Mouse (Mus musculus): ENCODE results near the gene Slmap.
"Not testable (repeated sequence)": the region's sequence is repeated elsewhere in the genome, so short reads cannot be mapped to it uniquely, and the experiment has no call there.

The Slmap gene

DNA sequence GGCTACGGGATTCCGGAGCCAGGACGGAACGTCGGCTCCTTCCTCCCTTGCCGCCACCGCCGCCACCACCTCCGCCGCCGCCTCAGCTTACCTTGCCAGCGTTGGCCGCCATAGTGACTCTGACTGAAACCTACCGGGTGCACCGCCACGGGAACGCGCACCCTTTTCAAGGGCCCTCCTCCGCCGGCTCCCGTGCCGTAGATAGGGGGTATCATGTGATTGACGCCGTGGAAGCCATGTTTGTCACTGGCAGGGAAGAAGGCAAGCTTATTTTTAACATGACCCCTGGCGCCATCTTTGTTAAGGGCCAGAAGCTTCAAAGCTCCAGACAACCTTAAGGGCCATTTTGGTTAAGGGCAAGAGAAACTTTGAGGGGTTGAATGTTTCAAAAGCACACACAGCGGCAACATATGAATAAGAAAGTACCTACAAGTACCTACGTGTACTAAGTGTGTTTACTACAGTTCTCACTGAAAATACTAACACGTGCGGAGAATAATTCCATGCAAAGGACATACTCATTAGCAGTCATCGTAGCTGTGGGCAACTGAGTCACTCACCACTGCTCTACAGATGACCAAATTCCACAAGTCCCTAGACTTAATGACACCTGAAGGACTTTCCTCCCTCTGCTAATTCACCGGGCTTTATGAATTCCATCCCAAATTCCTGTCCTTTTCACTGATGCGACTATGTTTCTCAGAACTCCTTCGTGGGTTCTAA is at the start of gene Slmap:
Gene Slmap (minus strand): TSS at position 175 of the 723 bp plus-strand sequence.
- peak; percentile 98 for DNase-seq (ENCODE audit: extremely low spot score, low read depth, low spot score)

GRCm38 (mm10) chr14:26583645-26584044 is 48.9 kb upstream of the Slmap start:
- no peak for DNase-seq (ENCODE audit: extremely low spot score, low read depth, low spot score)

DNA sequence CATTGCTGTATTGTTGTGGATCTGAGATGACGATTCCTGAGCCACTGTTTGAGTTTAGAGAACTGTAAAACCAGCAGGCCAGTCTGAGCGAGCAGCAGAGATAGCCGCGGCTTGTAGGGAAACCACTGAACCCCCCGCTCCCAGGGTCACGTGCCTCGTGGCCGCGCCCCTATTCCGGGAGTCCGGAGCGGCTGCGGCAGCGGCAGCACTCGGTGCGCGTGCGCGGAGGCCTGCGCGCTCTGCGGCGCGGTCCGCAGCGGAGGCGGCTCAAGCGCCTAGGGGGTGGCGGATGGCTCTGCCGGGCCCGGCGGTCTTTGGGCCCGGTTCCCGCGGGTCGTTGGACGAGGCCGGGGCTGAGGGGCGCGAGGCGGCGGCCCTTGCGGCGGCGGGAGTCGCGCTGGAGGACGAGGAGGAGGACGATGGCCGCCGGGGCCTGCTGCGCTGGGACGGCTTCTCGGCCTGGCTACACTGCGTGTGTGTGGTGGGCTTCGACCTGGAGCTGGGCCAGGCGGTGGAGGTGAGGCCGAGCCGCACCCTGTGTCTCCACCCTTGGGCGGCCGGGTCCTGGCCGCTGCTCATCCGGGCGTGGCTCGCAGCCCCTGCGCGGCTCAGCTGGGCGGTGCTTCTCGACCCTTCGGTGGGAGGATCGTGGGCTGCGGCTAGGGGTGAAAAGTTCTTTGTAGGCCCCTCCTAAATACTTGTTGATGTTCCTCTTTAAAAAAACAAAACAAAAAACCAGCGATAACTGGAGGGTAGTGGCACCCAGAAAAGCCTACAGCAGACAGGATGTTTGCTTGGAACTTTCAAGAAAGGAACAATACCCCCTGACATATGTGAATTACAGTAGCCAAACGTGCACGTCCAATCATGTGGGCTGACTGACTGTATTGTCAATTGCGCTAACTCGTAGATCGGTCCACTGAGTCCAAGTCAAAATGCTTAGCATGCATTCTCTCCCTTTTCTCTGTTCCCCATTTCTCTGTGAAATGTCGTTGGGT is 44.9 kb upstream of the Slmap start:
- peak; percentile 35 for DNase-seq (ENCODE audit: extremely low spot score, low read depth, low spot score)

- DNase-seq (ENCODE audit: extremely low spot score, low read depth, low spot score), result no peak
Measured at GRCm38 (mm10) chr14:26578791-26579191, 44.1 kb upstream of the Slmap start.

- no peak for DNase-seq (ENCODE audit: extremely low spot score, low read depth, low spot score)
Measured at GRCm38 (mm10) chr14:26576255-26576780, 41.6 kb upstream of the Slmap start.

DNA sequence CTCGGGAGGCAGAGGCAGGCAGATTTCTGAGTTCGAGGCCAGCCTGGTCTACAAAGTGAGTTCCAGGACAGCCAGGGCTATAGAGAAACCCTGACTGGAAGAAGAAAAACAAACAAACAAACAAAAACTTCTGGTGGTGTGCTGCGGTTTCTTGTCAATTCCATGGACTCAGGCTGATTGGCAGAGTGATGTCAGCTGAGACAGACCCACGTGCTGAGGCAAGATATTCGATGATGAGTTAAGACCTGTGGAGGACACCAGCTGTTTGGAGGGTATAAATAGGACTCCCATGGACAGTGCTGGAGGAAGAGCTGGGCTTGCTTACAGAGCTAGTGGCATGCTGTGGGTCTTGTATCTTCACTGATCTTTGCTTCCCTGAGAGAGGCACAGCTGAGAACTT is 38.8 kb upstream of the Slmap start, which contains the start of gene Dennd6a:
Gene Dennd6a (plus strand): TSS at position 301 of the 400 bp plus-strand sequence.
- not testable (repeated sequence) for DNase-seq (ENCODE audit: extremely low spot score, low read depth, low spot score)

DNA sequence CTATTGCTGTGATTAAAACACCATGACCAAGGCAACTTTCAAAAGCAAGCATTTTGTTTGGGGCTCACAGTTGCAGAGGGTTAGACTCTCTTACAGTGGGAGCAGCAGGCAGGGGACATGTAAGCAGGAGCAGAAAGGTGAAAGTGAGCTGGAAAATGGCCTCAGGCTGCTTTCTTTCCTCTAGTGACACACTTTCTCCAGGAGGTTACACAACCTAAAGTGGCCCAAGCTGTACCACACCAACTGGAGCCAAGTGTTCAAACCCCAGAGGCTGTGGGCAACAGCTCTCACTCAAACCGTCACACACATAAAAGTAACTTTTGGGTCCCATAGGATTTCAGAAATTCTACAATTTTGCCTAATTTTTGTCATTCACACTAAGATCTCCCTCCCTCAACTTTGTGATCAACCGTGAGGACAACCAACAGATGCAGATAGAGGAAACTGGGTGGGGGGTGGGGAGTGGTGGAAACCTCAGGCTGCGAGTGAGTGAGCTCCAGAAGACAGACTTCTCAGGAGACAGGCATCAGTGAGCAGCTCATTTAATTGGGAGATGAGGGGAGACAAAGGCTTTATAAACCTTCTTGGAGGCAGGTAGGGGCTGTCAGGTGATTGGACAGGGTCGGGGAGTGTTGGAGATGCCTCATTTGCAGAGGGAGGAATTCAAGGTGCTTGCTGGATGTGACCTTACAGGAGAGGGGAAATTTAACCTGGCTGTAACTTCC is 37.4 kb upstream of the Slmap start:
- no peak for DNase-seq (ENCODE audit: extremely low spot score, low read depth, low spot score)

- no peak for DNase-seq (ENCODE audit: extremely low spot score, low read depth, low spot score)
Measured at GRCm38 (mm10) chr14:26569880-26570279, 35.1 kb upstream of the Slmap start.

DNA sequence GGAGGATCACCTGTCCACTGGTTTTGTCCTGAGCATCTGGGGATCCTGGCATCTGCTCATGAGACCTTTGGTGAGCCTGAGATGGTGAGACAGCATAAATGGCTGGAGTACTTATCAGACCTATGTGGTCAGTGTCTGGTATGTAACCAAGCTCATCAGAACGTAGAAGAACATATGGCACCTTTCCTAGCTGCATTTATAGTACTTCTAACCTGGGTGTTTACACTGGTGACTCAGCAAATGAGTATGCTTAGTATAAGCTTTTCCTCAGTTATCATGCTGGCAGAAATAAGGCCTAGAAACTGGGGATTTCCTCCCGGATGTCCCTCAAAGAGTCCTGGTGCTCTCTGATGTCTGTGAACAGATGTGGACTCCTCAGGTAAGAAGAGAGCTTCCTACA is 27.5 kb upstream of the Slmap start:
- no peak for DNase-seq (ENCODE audit: extremely low spot score, low read depth, low spot score)

- DNase-seq (ENCODE audit: extremely low spot score, low read depth, low spot score), result no peak
Measured at GRCm38 (mm10) chr14:26558536-26558935, 23.8 kb upstream of the Slmap start.

GRCm38 (mm10) chr14:26557581-26557980 is 22.9 kb upstream of the Slmap start:
- no peak for DNase-seq (ENCODE audit: extremely low spot score, low read depth, low spot score)

DNA sequence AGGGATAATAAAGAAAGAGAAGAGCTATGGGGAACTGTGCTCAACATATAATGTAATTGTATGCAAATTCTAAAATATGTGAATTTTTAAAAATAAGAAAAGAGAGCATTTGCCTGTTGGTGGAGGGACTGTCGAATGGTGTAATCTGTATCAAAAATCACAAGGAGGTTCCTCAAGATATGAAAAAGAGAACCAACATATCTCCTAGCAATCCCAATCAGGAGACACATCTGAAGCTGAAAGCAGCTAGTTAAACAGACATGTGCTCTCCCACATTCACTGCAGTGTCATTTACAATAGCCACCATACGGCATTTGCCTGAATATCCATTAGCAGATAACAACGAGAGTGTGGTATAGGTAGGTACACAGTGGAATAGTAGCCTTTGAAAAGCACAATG is 18.1 kb upstream of the Slmap start:
- DNase-seq (ENCODE audit: extremely low spot score, low read depth, low spot score), result no peak

DNA sequence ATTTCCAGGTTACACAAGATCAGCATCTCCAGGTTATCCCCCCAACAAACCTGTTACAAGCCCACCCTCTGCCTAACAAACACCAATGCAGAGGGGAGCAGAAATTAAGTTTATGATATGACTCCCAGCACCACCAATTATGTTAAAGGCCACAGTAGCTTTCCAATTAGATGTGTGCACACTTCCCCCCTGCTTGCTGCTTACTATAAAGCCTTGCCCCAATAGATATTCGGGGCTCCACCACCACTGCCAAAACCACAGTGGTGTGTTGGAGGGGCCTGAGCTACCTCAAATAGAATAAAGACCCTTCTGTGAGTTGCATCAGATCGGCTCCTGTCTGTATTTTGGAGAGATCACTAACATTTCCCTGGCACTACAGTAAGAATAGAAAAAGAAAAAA is 17.7 kb upstream of the Slmap start:
- no peak for DNase-seq (ENCODE audit: extremely low spot score, low read depth, low spot score)

GRCm38 (mm10) chr14:26550712-26551111 is 16.0 kb upstream of the Slmap start:
- DNase-seq (ENCODE audit: extremely low spot score, low read depth, low spot score), result no peak

DNA sequence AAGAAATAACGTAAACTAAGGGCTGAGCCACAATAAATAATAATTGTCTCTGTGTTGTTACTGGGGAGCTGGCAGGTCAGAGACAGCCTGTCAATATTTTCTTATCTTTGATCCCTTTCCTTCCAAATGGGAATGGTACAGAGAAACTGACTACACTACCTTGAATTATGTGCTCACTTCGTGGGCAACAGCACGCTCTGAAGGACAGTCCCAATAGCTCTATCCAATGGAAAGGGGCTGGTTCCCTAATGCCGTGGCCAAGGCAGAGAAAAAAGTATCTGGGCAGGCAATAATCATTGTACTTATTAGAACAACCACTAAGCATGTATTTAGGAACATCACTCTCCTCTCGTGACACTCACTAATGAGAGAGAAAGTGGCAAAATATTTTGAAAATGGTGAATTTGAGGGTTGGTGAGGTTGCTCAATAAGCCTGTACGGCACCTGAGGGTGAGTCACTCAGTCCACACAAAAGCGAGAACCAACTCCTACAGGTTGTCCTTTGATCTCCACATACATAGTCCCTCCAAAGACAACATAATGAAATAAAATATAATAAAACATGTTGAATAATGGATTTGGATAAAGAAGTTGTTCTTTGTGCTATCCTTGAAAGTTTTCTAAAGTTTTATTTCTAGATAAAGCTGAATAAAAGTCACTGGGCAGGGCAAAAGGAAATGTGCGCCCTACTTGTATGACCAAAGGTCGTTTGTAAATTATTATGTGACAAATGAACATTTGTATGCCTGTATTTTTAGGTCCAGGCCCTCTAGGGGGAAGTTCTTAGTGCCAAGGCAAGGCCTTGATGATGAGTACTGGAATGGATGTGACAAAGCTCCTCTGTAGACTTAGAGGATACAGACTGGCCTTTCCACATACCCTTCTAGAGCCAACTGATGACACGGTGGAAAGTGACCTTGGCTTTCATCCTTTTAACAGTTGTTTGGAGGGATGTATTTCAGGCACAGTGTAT is 13.1 kb upstream of the Slmap start:
- no peak for DNase-seq (ENCODE audit: extremely low spot score, low read depth, low spot score)

DNA sequence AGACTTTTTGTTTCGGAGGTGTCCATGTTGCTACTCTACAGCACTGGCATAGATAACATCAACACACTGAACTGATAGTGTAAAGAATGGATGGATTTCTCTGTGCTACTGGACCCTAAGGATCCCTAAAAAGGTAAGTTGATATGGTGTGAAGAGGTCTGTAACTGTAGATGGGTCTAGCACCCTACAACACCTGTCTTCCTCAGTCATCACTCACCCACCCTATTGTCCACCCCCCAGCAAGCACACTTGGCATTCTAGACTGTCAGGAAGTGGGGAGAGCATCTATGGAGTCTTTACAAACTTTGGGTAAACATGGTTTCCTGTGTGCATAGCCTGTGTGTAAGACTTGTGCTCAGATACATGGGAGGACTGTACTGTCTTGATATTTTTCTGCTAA is 7.4 kb upstream of the Slmap start:
- no peak for DNase-seq (ENCODE audit: extremely low spot score, low read depth, low spot score)

GRCm38 (mm10) chr14:26540577-26540976 is 5.8 kb upstream of the Slmap start:
- DNase-seq (ENCODE audit: extremely low spot score, low read depth, low spot score), result no peak

DNA sequence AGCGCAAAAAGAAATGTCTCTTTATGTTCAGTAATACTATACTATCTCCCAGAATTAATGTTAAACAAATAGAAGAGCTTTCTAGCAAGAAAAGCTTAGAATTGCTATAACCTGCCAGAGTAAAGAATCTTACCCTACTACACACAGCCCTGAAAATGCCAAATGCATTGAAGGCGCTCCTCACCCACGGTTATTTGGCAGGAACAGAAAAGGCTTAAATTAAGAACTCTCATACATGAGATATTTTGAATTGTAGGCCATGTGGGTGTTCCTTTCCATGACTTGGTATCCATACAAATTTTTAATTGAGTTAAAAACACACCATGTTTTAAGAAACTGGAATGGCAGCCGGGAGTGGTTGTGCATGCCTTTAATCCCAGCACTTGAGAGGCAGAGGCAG is 4.5 kb upstream of the Slmap start:
- DNase-seq (ENCODE audit: extremely low spot score, low read depth, low spot score), result no peak

DNA sequence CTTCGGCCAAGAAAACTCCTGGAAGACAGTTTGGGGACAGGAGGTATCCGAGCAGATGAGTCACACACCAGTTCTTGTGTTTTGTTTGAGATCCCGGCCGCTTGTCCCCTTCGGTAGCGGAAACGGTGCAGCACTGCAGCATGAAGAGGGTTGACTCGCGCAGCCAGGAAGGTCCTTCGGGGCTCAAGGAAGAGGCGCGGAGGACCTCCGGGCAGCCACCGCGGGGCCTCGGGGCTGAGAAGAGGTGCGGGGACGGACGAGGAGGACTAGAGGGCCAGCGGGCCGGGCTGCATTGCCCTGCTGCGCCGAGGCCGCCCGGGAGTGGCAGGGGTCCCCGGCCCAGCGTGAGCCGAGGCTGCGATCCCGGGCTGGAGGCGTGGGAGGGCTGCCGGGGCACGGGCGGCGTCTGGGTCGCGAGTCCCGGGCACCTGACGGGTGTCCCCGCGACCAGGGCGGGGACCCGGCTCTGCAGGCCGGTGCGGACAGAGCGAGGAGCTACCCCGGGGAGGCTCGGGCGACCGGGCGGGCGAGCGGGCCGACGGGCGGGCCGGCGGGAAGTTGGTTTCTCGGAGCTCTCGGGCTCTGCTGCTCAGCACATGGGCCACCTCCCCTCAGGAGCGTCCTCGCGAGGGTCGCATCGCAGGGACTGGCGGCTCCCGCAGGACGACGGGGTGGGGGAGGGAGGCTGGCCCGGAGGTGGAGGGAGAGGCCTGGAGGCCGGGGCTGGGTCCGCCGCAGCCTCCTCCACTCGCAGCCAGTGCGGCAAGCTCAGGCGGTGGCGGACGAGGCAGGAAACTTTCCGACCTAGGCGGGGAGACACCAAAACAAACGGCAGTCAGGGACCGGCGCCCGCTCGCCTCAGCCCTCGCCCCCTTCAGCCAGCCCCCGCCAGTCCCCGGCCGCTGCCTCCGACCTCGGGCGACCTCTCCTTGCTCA is 642 bp downstream of the Slmap start:
- DNase-seq (ENCODE audit: extremely low spot score, low read depth, low spot score), result no peak
